Mouse (Mus musculus): ENCODE results near the gene Rsph3a.

Gene Rsph3a

DNA sequence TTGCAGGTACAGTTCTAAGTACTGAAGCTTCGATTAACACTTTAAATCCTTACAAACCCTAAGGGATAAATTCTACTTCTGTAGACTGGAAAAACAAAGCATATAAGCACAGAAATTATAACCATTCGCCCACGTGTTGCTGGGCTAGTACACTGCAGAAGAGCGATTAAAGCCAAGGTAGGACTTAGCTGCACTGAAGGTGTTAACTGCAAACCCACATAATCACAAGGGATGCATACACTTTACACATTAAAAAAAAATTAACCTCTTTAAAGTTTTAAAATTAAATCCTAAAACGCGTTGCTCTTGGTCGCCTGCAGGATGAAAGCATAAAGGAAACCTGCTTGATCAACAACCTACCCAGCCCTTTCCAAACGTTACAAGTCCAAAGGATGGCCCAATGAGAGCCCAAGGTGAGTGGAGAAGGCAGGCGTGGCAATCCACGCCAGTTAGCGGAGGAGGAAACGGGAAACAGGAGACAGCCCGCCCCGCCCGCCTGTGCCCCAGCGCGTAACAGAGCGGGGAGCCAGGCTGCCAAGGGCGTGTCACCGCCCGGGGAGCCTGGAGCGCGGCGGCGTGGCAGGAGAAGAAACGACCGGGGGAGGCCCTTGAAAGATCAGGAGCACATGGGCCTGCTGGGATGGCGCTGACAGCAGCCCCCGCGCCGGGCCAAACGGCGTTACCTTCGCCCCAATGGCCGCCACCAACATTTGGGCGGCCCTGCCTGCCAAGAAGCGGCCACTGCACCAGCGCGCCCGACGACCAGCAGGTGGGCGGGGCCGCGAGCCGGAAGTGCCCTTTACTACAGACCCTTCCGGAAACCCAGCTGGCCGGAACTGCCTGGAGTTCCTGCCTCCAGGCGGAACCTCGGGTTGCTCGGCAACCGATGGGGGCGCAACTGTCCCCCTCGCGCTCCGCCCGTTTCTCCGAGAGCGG is at the start of gene Rsph3a:
Rsph3a (plus strand) TSS at position 498 of the 936 bp plus-strand sequence.
- peak; percentile 92 to 95 for DNase-seq

DNA sequence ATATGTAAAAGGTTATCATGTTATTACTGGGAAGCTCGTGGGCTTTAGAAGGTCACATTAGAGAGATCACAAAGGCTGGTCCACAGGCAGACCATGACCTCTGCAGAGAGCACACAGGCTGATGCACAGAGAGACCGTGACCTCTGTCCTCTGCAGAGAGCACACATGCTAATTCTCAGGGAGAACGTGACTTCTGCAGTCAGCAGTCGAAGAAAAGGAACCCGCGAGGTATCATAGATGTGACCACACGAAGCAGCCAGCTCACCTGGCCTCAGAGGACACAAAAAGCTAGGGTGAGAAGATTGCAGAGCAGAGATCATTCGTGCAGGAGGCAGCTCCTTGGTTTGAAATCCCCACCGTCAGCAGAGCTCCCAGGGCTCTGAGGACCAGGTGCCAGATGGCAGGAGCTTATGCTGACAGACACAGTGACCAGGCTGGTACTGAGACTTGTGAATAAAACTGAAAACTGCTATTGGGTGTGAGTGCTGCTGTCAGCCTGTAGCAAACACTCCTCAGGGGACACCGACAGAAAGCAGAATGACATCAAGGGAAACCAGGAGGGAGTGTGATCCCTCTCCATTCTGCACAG is 49.3 kb upstream of the Rsph3a start:
- DNase-seq, result peak in 1 of 2 experiments; percentile 26

DNA sequence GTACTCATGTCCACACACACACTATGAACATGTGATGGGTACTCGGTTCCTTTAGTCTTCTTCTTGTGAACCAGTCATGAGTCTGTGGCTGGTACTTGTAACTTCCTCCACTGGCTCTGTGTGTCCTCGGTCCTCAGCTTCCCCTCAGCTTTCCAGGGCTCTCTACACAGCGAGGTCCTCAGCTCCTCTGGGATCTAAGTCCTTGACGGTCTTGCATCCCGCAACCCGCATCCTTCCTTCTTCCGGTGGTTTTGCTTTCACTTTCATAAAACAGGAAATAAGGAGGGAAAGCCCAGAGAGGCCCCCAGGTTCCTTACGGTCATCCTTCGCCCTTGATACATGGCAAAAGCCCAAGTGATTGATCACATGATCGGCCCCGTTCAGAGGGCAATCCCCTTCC is 48.3 kb upstream of the Rsph3a start:
- DNase-seq, result no peak

DNA sequence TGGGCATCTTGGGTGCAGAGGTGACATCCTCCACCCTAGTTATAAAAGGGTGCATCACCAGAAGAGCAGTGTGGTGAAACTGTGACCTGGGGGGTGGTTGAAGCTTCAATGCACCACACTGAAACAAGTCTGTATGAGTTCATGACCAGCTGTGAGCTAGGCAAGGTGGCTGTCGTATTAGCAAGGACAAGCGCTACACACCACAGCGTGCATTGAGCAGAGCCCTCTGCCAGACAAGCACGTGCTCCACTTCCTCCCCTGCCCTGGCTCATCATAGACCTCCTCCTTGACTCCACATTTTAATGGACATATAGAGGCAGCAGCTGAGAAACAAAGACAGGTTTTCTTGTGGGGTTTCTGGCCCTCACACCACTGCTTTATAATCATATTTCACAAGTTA is 47.7 kb upstream of the Rsph3a start:
- no peak for DNase-seq

DNA sequence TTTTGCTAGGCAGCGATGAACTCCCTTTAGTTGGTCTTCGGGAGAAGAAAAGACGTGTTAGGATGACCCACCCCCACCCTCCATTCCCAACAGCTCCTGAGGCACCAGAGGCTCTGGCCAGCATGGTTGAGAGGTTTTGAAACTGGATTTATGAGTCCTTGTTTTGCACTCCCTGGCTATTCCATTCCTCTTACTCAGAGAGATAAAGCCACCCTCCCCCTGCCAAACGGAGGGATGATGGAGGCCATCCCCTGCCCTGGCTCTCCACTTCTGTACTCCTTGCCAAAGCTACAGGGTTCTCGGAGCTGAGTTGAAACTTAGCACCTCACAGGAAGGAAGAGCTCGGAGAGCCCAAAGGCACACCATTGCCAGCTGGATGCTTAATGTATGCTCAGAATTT is 46.2 kb upstream of the Rsph3a start:
- no peak for DNase-seq

DNA sequence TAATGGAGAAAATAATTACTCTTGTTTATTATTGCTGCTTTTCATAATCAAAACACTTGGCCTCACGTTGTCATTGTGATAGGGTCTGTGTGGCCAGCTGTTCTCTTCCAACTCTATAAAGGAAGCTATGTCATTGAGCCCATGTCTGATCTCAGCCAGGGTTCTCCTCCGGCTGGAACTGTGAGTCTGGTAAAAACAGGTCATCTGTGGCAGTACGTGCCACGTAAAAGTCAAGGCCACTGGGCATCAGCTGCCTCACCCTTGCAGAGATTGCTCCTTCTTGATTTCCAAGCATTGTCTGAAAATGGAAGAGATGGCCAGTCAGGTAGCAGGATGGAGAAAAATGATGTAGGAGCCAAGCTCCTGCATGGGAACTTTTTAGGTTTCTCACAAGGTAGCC is 45.5 kb upstream of the Rsph3a start:
- no peak for DNase-seq

DNA sequence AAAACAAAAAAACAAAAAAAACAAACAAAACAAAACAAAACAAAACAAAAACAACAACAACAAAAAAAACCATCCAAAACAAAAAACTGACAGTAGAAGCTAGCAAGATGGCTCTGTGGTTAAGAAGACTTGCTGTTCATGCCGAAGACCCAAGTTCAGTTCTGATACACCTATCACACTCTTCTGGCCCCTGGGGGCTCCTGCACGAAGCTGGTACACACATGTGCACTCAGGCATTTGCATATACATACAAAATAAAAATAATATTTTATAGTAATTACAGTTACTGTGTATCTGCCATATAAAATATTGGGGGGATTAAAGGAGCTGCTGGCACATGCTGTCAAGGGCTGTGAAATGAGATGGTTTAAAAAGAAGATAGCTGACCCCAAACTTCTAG is 43.9 kb upstream of the Rsph3a start:
- DNase-seq, result no peak

DNA sequence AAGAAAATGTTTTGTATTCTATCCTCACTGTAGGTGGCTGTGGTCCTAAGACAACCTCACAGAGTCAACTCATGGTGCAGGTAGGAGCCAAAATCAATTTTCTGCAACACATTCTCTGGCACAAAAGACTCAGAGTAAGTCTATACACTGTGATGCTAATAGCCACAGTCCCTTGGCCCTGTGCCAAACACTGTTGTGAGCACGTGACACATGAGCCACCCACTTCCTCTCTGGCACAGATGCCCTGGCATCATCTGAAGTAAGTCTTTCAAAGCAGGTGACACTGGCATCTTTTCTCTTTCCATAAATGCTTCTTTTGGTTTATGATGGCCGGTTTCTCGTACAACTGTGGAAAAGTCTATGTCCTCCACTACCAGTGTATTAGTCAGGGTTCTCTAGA is 43.1 kb upstream of the Rsph3a start:
- DNase-seq, result peak; percentile 64

DNA sequence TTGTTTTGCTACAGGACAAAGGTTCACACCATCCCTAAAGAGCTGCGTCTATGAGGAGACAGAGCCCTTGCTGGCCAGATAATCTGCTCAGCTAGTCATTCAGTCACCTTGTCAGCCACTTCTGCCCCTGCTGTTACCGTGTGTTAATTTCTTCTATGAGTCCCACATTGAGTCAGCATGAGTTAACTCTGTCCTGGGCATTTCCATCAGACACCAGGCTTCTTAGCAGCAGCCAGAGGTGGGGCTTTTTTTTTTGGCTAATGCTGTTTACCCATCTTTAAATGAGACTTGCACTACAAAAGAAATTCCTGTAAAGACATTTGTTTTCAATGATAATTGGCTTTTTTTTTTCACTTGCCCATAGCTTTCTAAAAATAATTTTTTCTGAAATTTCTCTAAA is 40.4 kb upstream of the Rsph3a start:
- DNase-seq, result no peak

DNA sequence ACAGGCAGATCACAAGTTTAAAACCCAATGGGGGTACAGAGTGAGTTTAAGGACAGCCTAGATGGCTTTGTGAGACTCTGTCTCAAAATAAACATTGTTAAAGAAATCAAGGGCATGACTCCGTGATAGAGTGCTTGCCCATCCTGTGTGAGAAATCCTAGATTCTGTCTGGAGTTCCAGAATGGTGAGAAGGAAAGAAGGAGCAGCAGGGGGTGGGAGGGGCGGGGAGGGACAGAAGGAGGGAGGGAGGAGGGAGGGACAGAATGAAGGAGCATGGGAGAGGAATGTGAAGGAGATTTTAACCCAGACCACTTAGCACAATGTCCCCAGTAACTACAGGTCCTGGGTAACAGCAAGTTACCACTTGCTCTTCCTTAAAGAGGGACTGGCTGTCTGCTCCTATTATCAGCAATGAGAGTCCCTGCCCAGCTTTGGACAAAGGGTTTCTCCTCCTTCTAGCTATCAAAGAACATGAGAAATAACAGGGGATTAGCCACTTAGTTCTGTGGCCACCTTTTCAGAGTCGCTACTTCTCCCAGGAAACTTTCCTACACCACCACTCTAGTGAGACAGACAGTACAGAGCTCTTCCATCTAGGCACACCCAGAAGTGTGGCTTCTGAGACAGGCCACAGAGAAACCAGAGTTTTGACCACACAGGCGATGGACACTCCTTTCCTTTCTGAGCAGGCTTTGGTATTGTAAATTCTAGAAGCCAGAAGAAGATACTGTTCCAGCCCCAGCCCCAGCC is 39.3 kb upstream of the Rsph3a start:
- no peak for DNase-seq

DNA sequence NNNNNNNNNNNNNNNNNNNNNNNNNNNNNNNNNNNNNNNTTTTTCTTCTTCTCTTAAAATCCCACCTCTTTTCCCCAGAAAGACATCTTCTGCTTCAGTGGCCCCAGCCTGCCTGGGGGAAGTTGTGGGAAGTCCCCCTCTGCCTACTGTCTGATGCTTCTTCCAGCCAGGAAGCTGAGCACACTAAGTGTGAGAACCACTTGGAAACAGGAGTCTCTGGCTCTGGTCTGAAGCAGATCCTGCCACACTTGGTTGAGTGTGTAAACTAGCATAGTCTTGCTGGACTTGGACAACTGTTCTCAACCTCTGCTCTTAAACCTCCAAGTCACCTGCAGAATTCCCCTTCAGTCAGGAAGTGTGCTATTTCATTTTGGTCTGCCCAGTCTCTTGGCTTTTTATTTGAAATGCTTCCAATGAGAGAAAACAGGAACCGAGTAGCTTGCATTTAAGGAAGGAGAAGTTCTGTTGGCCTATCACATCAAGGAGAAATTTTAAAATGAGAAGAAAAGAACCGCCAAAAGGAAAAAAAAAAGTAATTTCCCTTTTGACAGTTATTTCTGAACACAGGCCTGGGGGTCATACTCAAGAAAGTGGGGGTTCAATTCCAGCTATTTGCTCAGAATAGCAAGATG is 30.7 kb upstream of the Rsph3a start:
- no peak for DNase-seq

DNA sequence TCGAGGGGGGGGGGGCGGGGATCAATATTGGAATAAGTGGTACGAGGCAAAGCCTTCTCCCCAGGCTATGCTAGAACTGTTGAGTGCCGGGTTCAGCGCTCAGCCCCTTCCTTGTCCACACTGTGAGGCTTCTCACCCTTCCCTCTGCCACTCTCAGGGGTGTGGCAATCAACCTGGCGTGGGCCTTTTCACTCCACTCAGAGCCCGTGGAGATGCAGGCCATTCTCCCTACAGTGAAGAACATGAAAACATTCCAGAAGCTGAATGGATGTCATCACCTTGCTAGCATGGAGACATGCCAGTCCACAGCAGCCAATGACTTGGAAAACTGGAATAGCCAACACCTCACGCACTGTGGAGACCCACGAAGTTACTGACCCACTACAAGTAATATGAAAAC is 29.6 kb upstream of the Rsph3a start:
- no peak for DNase-seq

DNA sequence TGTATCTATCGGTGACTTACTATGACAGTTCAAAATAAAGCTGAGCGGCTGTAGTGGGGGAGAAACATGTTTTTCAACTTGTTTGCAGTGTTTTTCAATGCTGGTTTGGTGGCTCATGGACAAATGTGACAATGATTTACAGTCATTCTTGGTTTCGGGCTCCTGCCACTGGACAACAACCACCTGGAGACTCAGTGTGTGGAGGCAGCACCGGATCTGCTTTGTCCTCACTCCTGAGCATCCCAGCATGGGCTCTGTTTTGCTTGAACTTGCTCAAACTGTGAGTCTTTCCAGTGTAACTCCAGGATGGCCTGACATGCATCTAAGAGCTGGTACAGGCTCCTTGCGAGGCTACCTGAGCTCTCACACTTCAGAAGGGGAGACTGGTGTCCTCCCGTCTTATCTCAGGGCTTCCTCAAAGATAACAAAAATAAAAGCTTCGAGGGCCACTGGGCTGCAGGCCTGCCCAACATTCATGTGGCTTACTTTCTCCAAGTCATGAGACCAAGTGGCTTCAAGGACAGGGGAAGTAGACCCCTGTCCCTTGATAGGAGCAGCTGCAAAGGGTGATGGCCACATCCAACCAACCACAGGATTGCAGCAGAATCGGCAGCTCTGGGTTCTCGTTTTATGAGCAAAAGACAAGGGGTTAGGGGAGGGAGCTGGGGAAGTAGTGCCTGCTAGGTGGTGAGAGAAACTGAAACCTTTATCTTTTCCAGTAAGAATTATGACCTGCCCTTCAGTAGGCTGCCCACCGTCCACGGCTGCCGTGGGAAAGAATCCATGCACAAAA is 28.4 kb upstream of the Rsph3a start:
- DNase-seq, result no peak

DNA sequence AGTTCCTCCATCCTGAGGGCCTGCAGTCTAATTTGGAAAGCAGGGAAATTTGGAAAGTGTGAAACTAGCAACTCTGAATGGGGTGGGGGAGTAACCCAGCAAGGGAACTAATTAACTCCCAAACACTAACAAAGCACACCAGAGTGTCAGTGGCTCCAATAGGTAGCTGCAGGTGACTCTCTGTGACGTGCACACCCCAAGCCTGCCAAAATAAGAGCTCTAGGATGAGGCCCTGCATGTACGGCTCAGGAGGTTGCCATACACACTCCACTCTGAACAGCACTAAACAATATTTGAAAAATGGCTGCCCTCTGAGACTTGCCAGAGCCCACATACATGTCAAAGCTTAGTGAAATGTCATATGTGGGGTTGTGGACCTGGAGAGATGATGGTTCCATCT is 27.1 kb upstream of the Rsph3a start:
- no peak for DNase-seq

DNA sequence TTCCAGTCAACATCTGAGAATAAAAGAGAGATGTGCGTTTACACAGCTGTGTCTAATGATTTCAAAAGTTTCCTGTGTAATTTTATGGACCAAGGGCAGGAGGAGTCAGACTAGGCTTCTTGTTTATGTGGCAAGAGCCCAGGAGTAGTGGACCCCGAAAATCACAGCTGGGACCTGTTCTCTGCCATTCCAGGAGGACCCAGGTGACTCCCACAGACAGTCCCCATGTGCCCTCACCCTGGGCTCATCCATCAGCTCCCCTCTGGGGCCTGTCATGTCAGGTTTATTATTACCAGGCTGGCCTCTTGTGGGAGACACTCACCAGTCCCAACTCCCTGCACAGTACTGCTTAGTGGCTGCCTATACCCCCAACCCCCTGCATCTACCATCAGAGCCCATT is 26.2 kb upstream of the Rsph3a start:
- DNase-seq, result no peak

DNA sequence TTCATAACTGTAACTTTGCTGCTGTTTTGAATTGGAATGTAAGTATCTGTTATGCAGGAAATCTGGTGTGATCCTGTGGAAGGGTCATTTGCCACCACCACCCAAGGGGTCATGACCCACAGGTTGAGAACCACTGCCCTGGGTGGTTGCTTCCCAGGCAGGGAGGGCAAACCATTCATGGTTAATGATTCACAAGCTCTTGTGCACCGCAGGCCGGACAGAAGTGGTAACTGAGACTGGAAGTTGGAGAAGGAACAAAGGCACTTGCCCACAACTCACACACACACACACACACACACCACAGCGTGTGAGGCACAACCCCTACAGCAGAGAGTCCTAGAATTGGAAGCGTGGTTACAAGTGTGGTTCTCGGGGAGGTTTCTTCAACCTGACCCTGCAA is 22.9 kb upstream of the Rsph3a start:
- DNase-seq, result no peak

DNA sequence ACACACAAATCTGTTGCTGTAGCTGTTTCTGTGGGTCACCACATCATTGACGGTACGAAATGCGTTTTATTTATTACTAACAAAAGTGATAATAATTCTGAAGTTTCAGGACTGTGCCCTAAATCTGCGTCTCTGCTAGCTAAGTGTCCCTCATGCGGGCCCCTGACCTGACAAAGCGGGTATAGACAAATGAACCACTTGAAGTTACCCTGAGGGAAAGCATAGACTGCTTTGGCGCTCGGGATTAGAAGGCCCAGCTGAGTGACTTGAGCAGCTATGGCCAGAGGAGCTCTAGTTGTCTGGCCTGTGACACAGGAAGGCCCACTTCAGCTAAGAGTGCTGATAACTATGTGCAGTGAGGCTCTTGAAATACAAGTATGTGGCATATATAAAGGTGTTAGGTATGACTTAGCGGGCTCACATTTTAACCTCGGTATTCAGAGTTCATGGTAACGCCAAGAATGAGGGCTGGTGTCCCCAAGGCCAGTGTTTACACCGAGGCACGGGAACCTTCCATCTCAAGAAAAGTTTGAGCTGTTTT is 21.2 kb upstream of the Rsph3a start:
- DNase-seq, result no peak

DNA sequence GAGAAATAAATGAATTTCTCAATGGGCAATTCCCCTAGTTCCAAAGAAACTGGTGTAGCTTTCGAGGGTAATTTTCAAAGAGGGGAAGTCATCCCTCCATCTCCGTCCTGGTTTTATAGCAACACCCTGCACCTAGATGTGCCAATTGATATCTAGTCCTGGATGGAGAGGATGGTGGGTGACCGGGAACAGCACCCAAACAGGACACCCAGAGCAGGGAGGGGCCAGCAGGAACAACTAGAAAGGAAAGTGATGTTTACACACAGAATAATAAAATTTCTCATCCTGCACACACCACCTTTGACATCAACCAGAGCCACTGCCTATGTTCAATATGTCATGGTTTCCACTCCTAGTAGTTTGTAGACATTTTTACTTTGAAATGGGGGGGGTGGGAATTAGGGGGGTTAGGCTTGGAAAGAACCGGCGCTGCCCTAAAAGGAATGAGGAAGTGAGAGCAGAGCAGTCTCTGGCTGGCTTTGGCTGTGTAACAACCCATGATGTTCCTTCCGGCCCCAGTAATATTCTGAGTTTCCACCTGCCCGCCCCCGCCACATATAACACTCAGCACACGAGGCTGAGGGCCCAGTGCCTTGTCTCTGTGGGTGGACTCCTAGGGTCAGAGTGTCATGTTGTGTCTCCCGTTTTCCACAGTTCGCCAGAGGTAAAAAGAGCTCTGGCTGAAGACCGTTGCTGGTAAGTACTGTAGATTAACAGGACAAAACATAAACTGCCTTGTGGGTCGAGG is 19.8 kb upstream of the Rsph3a start, which contains the start of gene Tagap:
Tagap (plus strand) TSS at position 588 of the 748 bp plus-strand sequence.
- DNase-seq, result no peak

DNA sequence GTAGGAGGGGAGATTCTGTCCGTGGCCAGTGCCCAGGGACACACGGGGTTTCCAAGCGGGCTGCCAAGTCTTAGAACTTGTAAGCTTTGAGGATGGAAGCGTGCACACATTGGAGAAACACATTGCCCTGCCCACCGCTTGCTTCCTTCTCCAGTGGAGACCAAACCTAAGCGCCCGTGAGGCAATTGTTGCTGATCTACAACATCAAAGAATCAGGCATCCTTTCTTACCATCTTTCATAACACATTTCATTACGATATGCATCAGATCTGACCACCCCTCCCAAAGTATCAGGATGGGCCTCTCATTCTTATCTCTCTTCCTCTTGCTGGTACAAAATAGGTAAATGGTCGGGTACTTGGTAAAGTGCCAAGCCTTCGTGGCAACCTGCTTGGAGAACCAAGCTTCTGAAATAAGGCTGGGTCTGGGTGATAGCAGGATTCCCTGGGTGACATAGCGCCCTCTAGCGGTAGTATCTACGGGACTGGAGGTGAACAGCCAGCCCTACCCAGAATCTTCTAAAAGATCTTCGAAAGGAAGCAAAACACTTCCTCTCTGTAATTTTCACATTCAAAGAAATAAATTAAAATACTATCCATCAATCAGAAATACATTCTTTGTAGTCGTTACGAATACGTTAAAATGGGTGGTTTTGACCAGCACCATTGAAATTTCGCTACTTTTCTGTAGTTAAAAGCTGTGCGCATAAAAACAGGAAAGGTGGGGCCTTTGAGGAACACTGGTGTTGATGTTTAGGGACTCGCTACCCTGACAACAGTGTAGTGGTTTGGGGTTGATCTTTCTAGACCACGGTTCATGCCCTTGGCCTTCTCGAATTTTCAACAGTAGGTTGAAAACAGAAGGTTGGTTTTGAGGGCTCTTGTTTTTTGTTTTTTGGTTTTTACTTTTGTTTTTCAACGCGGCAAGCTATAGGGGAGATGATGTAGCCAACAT is 17.6 kb upstream of the Rsph3a start:
- peak; percentile 87 to 93 for DNase-seq

DNA sequence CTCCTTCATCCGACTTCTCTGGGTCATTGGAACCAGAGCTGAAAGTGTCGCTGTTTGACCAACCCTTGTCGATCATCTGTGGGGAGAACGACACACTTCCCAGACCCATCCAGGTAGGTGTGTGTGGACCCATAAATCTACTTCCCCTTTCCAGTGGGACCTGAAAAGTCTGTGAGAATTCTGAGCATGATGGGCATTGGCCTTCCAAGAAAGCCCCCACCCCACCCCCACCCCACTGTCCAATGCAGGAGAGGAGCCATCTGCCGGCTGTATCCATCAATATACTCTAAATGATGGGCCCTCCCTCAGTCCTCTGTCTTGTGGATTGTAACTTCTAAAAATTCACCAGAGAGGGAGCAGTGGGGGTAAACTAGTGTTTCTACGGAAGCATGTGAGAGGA is 16.8 kb upstream of the Rsph3a start:
- no peak for DNase-seq

Data from cerebellum, postnatal 10 days (tissue).